Mouse (Mus musculus) myocyte (in vitro differentiated cells): ENCODE measurements around the gene Fam168a.

Experiments used
- CEBPB ChIP-seq: IDR thresholded peaks from 2 replicates; pipeline ENCODE4 v1.6.1; 2011; ENCODE audit warnings: mild to moderate bottlenecking, moderate library complexity; ENCODE audit not compliant: poor library complexity, insufficient read depth, severe bottlenecking
- MAX ChIP-seq: IDR thresholded peaks from one replicate; pipeline ENCODE4 v1.6.1; 2011; ENCODE audit warnings: low read depth, mild to moderate bottlenecking, control low read depth
- MYOD1 ChIP-seq, 3 experiments: IDR thresholded peaks; one replicate each; pipeline ENCODE4 v1.6.1; 2011; ENCODE audit warnings: control low read depth in 2 of 3, low read depth in 2 of 3, mild to moderate bottlenecking in 2 of 3, moderate library complexity in 1 of 3; ENCODE audit not compliant: insufficient read length in 2 of 3, control insufficient read depth in 1 of 3
- POLR2A ChIP-seq: IDR thresholded peaks from one replicate; pipeline ENCODE4 v1.6.1; 2011; ENCODE audit warnings: low read depth, mild to moderate bottlenecking, control low read depth, moderate library complexity; ENCODE audit not compliant: insufficient read length
- POLR2AphosphoS2 ChIP-seq: IDR thresholded peaks from one replicate; pipeline ENCODE4 v1.6.1; 2011; ENCODE audit warnings: low read depth, control low read depth; ENCODE audit not compliant: insufficient read length
- REST ChIP-seq: IDR thresholded peaks from one replicate; pipeline ENCODE4 v1.6.1; 2011; ENCODE audit warnings: mild to moderate bottlenecking, control low read depth, moderate library complexity; ENCODE audit not compliant: insufficient read depth, insufficient read length
- TCF12 ChIP-seq: IDR thresholded peaks from one replicate; pipeline ENCODE4 v1.6.1; 2011; ENCODE audit warnings: mild to moderate bottlenecking, control low read depth; ENCODE audit not compliant: poor library complexity, insufficient read depth, severe bottlenecking
- USF1 ChIP-seq: IDR thresholded peaks from one replicate; pipeline ENCODE4 v1.6.1; 2011; ENCODE audit warnings: low read depth, mild to moderate bottlenecking, control low read depth, moderate library complexity

DNA sequence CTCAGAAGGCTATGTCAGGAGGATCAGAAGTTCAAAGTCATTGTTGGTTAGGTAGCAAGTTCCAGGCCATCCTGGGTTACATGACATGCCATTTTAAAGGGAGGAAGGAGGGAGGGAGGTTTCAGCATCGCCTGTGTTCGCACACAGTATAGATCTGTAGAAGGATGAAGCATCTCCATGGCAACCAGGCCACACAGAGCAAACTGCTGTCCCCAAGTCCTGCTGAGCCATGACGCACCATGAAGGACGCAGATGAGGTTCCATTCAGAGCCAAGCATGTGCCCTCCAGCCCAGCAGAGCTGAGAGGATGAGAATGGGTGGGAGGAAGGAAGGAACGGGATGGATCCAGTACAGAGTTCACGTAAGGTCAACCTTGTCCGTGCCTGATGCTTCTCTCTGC is 33.0 kb upstream of the Fam168a start:
- TF ChIP-seq TCF12 = no peak
- no peak for TF ChIP-seq REST
- TF ChIP-seq POLR2A = no peak
- no peak for TF ChIP-seq USF1
- TF ChIP-seq POLR2AphosphoS2 = no peak
- no peak for TF ChIP-seq CEBPB
- no peak for TF ChIP-seq MAX
- no peak for TF ChIP-seq MYOD1 (IDR thresholded peaks at IDR 0.05; ENCODE audit: control insufficient read depth in 1 of 3, insufficient read length in 2 of 3, low read depth in 2 of 3)
